Mouse (Mus musculus) liver, adult 2 months (tissue): ENCODE results near the gene Mien1.

Source experiments
- CTCF ChIP-seq: fragments of 200-500 bp; IDR thresholded peaks from 2 replicates; pipeline ENCODE4 v1.5.1; 2011; ENCODE audit warnings: low read depth, low read length, control low read depth
- POLR2A ChIP-seq: fragments of 200-500 bp; IDR thresholded peaks from 2 replicates; pipeline ENCODE4 v1.6.1; 2011; ENCODE audit warnings: low read length, control low read depth; ENCODE audit not compliant: insufficient read depth; ENCODE audit errors: extremely low read depth

DNA sequence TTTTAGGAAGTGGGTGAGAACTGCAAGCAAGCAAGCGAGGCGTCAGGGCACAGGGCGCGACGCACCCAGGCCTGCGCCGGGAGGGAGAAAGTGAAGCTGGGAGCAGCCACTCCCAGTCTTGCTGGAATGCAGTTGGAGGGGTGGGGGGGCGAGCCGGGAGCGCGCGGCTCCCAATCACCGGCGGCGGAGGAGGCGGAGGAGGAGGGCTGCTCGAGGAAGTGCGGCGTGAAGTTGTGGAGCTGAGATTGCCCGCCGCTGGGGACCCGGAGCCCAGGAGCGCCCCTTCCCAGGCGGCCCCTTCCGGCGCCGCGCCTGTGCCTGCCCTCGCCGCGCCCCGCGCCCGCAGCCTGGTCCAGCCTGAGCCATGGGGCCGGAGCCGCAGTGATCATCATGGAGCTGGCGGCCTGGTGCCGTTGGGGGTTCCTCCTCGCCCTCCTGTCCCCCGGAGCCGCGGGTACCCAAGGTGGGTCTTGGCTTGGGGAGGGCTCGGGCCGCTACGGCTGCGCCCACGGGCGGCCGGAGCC lies 26.5 kb downstream of the Mien1 start, which contains the start of gene Erbb2:
- no peak for TF ChIP-seq CTCF
- TF ChIP-seq POLR2A = 0 out of 2 replicates have a peak, but pooled peaks have one; percentile 38
